Mouse (Mus musculus): ENCODE results near the gene Rsph1. TPM values are rescaled to one million over a fixed set of nuclear protein-coding genes. Genes with fewer than 3 reads are reported as not detected.

Gene Rsph1
- polyA plus RNA-seq, 1 experiment from 2014 or later = 8.6 TPM

DNA sequence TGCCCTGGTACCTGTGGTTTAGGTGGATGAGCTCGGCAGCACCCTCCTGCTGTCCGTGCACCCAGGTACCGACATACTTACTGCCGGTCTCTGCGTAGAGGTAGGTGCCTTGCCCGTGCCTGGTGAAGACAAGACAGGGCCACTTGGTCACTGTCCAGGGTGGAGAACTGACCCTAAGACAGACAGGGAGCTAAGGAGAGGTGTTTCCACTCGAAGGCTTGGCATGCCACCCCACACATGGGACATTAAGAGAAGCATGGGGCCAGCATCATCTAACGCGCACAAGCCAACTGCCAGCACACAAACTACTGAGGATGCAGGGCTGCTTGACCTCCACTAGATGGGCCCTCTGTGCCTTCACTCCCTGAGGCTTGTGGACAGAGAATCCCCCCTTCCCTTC is 11.4 kb downstream of the Rsph1 start:
- H3K36me3 ChIP-seq (ENCODE audit: control insufficient read depth, insufficient read depth, low read length) = no peaks in the 10 kb centered on the region
- no peak overlapping the region for H3K4me2 ChIP-seq (ENCODE audit: low read length)
- H3K9me3 ChIP-seq (replicated peaks; ENCODE audit: control insufficient read depth, low read length, poor library complexity, severe bottlenecking) = no peaks in the 10 kb centered on the region
- no peaks in the 10 kb centered on the region for H3K4me1 ChIP-seq (ENCODE audit: control insufficient read depth, insufficient read depth, low read length)
- no peak overlapping the region for H3K27ac ChIP-seq (ENCODE audit: low read length)
- H3K4me3 ChIP-seq (ENCODE audit: low read depth, low read length) = no peak overlapping the region
- ATAC-seq = no peak
- H3K9ac ChIP-seq (ENCODE audit: low read depth, low read length) = no peak overlapping the region
- H3K27me3 ChIP-seq (ENCODE audit: control insufficient read depth, insufficient read depth, low read depth, low read length) = no peaks in the 10 kb centered on the region
- WGBS = 93% methylated on average over 9 of the region's 9 CpGs

DNA sequence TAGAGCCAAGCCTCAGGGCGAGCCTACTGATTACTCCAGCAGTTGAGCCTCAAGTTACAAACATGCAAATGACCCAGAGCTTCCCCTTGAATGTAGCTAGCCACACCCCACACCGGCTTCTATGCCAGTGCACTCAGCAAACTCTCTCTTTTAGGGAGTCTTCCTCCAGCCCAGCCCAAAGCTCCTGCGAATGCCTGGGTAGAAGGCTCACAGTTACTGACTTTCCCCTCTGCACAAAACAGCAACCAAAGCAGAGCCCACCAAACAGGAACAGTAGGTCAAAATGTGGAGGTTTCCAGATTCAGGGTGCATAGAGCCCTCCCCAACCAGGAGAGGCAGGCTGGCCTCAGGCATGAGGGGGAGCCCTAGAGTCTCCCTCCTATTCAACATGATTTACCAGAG is 12.0 kb downstream of the Rsph1 start:
- 20% methylated on average over 3 of the region's 3 CpGs for WGBS
- Histone ChIP-seq H3K36me3 (ENCODE audit: control insufficient read depth, insufficient read depth, low read length) (no peaks in the 10 kb centered on the region), H3K4me3 (ENCODE audit: low read depth, low read length) (no peak overlapping the region), H3K27ac (ENCODE audit: low read length) (no peak overlapping the region), H3K9ac (ENCODE audit: low read depth, low read length) (no peak overlapping the region), H3K4me1 (ENCODE audit: control insufficient read depth, insufficient read depth, low read length) (no peaks in the 10 kb centered on the region), H3K27me3 (ENCODE audit: control insufficient read depth, insufficient read depth, low read depth, low read length) (no peaks in the 10 kb centered on the region), H3K9me3 (replicated peaks; ENCODE audit: control insufficient read depth, low read length, poor library complexity, severe bottlenecking) (no peaks in the 10 kb centered on the region), H3K4me2 (ENCODE audit: low read length) (no peak overlapping the region)
- no peak for ATAC-seq

DNA sequence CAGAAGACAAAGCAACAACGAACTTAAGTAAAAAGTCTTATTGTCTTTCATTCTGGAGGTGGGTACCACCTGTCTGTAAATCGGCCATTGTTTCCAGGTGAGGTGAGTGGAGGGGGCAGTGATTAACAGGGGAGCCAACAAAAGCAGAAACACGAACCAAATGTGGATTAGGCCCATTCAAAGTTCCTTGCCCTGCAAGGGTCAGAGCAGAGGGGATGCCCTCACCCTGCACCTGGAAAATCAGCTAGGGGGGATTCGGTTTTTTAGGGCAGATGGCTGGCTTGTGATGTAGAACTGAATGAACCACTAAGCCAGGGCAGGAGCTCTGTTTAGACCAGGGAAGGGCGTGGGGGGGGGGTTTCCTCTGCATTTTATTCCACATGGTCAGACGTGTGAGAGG is 12.8 kb downstream of the Rsph1 start:
- no peak overlapping the region for H3K9ac ChIP-seq (ENCODE audit: low read depth, low read length)
- 61% methylated on average over 6 of the region's 6 CpGs for WGBS
- H3K9me3 ChIP-seq (replicated peaks; ENCODE audit: control insufficient read depth, low read length, poor library complexity, severe bottlenecking) = no peaks in the 10 kb centered on the region
- H3K36me3 ChIP-seq (ENCODE audit: control insufficient read depth, insufficient read depth, low read length) = no peaks in the 10 kb centered on the region
- H3K4me1 ChIP-seq (ENCODE audit: control insufficient read depth, insufficient read depth, low read length) = no peaks in the 10 kb centered on the region
- ATAC-seq = no peak
- H3K27ac ChIP-seq (ENCODE audit: low read length) = no peak overlapping the region
- H3K27me3 ChIP-seq (ENCODE audit: control insufficient read depth, insufficient read depth, low read depth, low read length) = no peaks in the 10 kb centered on the region
- H3K4me2 ChIP-seq (ENCODE audit: low read length) = no peak overlapping the region
- no peak overlapping the region for H3K4me3 ChIP-seq (ENCODE audit: low read depth, low read length)

DNA sequence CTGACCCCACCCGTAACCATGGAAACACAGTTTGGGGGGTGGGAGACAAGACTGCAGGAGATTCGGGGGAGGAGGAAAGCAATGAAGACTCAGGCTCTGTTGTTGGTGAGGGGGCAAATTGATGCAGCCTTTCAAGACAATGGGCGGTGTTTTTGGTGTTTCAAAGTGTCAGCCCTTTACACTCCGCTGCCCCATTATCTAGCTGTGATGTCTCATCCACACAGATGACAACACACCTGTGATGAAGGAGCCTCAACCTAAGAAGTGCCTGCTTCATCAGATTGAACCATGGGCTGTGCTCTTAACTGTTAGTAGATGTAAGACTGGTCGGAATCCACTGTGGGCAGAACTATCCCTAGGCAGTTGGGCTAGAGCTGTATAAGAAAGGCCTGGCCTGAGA is 13.4 kb downstream of the Rsph1 start:
- no peaks in the 10 kb centered on the region for H3K4me1 ChIP-seq (ENCODE audit: control insufficient read depth, insufficient read depth, low read length)
- H3K9me3 ChIP-seq (replicated peaks; ENCODE audit: control insufficient read depth, low read length, poor library complexity, severe bottlenecking) = no peaks in the 10 kb centered on the region
- H3K27ac ChIP-seq (ENCODE audit: low read length) = no peak overlapping the region
- H3K36me3 ChIP-seq (ENCODE audit: control insufficient read depth, insufficient read depth, low read length) = no peaks in the 10 kb centered on the region
- ATAC-seq = no peak
- 87% methylated on average over 5 of the region's 5 CpGs for WGBS
- H3K27me3 ChIP-seq (ENCODE audit: control insufficient read depth, insufficient read depth, low read depth, low read length) = no peaks in the 10 kb centered on the region
- no peak overlapping the region for H3K4me3 ChIP-seq (ENCODE audit: low read depth, low read length)
- H3K9ac ChIP-seq (ENCODE audit: low read depth, low read length) = no peak overlapping the region
- H3K4me2 ChIP-seq (ENCODE audit: low read length) = no peak overlapping the region

DNA sequence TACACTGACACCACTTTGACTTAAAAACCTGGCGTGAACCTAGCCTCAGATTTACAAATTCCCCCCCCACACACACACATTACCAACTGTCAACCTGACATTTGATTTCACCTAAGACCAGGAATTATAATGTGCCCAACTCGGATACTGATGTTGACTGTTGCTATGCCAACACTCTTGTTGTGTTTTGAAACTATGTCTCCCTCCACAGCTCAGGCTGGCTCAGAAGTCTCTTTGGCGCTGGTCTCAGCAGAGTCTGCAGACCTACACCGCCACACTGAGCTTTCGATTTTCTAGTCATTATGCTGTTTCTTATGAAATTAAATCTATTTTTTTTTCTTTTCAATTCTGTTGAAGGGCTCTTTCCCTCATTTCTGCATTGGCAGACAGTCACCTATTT is 14.5 kb downstream of the Rsph1 start:
- Histone ChIP-seq H3K27me3 (ENCODE audit: control insufficient read depth, insufficient read depth, low read depth, low read length) (no peaks in the 10 kb centered on the region), H3K9ac (ENCODE audit: low read depth, low read length) (no peak overlapping the region), H3K36me3 (ENCODE audit: control insufficient read depth, insufficient read depth, low read length) (no peaks in the 10 kb centered on the region), H3K4me3 (ENCODE audit: low read depth, low read length) (no peak overlapping the region), H3K27ac (ENCODE audit: low read length) (no peak overlapping the region), H3K4me2 (ENCODE audit: low read length) (no peak overlapping the region), H3K4me1 (ENCODE audit: control insufficient read depth, insufficient read depth, low read length) (no peaks in the 10 kb centered on the region), H3K9me3 (replicated peaks; ENCODE audit: control insufficient read depth, low read length, poor library complexity, severe bottlenecking) (no peaks in the 10 kb centered on the region)
- no peak for ATAC-seq
- WGBS = 50% methylated on average over 5 of the region's 5 CpGs

DNA sequence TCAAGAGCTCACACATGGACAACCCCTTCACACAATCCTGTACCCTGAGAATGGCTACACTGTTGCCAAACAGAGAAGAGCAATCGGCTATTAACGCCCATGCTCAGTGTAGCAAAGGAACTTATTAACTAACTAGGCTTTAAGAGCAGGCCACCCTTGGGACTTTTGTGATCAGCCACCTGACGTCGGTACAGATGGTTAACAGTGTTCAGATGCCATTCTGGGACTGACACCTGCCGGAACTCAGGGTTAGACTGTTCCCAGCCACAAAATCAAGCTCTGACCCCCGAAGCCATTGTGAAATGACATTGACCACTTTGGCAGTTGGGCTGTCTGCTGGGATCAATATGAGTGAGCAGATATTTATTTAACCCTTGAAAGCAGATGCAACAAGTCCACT is 15.8 kb downstream of the Rsph1 start:
- no peak overlapping the region for H3K4me2 ChIP-seq (ENCODE audit: low read length)
- ATAC-seq = no peak

DNA sequence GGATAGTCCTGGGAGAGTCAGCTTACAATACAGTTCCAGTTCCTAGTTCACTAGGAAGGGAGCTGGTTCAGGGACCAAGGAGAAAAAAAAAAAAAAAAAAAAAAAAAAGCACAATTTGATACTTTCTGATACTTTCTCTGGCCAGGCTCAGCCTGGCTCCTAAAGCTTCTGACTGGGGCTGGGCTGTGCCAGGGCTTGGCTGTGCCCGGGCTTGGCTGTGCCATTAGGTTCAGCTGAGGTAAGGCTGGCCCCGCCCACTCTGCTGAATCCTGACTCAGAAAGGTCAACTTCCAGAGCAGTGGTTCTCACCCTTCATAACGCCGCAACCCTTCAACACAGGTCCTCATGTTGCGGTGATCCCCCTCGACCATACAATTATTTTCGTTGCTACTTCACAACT is 16.8 kb downstream of the Rsph1 start:
- Histone ChIP-seq H3K4me1 (ENCODE audit: control insufficient read depth, insufficient read depth, low read length) (no peaks in the 10 kb centered on the region), H3K27me3 (ENCODE audit: control insufficient read depth, insufficient read depth, low read depth, low read length) (no peaks in the 10 kb centered on the region), H3K9me3 (replicated peaks; ENCODE audit: control insufficient read depth, low read length, poor library complexity, severe bottlenecking) (no peaks in the 10 kb centered on the region), H3K36me3 (ENCODE audit: control insufficient read depth, insufficient read depth, low read length) (no peaks in the 10 kb centered on the region), H3K9ac (ENCODE audit: low read depth, low read length) (no peak overlapping the region), H3K4me2 (ENCODE audit: low read length) (no peak overlapping the region), H3K4me3 (ENCODE audit: low read depth, low read length) (no peak overlapping the region), H3K27ac (ENCODE audit: low read length) (no peak overlapping the region)
- ATAC-seq = no peak
- 93% methylated on average over 7 of the region's 7 CpGs for WGBS

More for the DNA sequence above, 15.8 kb downstream of the Rsph1 start:
- H3K4me1 ChIP-seq (ENCODE audit: control insufficient read depth, insufficient read depth, low read length) = no peaks in the 10 kb centered on the region
- H3K27me3 ChIP-seq (ENCODE audit: control insufficient read depth, insufficient read depth, low read depth, low read length) = no peaks in the 10 kb centered on the region
- no peak overlapping the region for H3K9ac ChIP-seq (ENCODE audit: low read depth, low read length)
- no peak overlapping the region for H3K4me3 ChIP-seq (ENCODE audit: low read depth, low read length)
- H3K27ac ChIP-seq (ENCODE audit: low read length) = no peak overlapping the region
- no peaks in the 10 kb centered on the region for H3K36me3 ChIP-seq (ENCODE audit: control insufficient read depth, insufficient read depth, low read length)
- no peaks in the 10 kb centered on the region for H3K9me3 ChIP-seq (replicated peaks; ENCODE audit: control insufficient read depth, low read length, poor library complexity, severe bottlenecking)
- WGBS = 89% methylated on average over 6 of the region's 6 CpGs

DNA sequence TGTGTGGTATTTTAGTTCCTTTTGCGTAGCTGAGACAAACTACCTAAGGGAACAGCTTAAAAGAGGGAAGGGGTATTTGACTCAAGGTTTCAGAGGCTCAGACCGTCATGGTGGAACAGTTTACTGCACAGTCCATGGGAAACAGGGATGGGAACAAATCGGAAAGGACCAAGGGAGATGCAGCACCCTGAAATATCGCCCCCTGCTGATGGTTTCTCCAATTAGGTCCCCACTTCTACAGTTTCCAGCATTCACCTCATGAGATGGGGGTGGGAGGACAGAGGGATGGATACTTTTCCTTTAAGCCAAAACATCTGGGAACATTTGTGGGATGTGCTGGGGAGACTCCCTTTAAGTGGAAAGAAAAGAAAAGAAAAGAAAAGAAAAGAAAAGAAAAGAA is 17.4 kb downstream of the Rsph1 start:
- no peak for ATAC-seq
- Histone ChIP-seq H3K36me3 (ENCODE audit: control insufficient read depth, insufficient read depth, low read length) (no peaks in the 10 kb centered on the region), H3K9me3 (replicated peaks; ENCODE audit: control insufficient read depth, low read length, poor library complexity, severe bottlenecking) (no peaks in the 10 kb centered on the region), H3K4me1 (ENCODE audit: control insufficient read depth, insufficient read depth, low read length) (no peaks in the 10 kb centered on the region), H3K4me2 (ENCODE audit: low read length) (no peak overlapping the region), H3K27me3 (ENCODE audit: control insufficient read depth, insufficient read depth, low read depth, low read length) (no peaks in the 10 kb centered on the region), H3K9ac (ENCODE audit: low read depth, low read length) (no peak overlapping the region), H3K27ac (ENCODE audit: low read length) (no peak overlapping the region), H3K4me3 (ENCODE audit: low read depth, low read length) (no peak overlapping the region)
- WGBS = 73% methylated on average over 4 of the region's 4 CpGs

DNA sequence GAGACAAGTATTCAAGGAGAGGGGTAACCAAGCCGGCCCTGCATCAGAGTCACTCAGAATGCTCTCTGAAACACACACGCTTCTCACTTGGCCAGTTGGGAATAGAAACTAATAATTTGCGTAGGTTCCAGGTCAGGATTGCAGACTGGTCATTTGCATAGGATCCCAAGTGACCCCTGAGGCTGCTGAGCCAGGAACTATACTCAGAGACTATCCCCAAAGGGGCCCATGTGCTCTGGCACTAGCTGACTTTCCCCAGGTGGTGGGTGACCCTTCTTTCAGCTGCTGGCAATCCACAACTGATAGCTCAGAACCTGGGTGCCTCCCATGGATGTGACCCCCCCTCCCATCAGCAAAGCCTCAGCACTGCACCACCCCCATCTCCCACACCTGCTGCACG is 18.0 kb downstream of the Rsph1 start:
- H3K4me1 ChIP-seq (ENCODE audit: control insufficient read depth, insufficient read depth, low read length) = no peaks in the 10 kb centered on the region
- no peak for ATAC-seq
- WGBS = 78% methylated on average over 4 of the region's 4 CpGs
- H3K4me3 ChIP-seq (ENCODE audit: low read depth, low read length) = no peak overlapping the region
- no peaks in the 10 kb centered on the region for H3K36me3 ChIP-seq (ENCODE audit: control insufficient read depth, insufficient read depth, low read length)
- H3K27me3 ChIP-seq (ENCODE audit: control insufficient read depth, insufficient read depth, low read depth, low read length) = no peaks in the 10 kb centered on the region
- no peaks in the 10 kb centered on the region for H3K9me3 ChIP-seq (replicated peaks; ENCODE audit: control insufficient read depth, low read length, poor library complexity, severe bottlenecking)
- no peak overlapping the region for H3K9ac ChIP-seq (ENCODE audit: low read depth, low read length)
- H3K27ac ChIP-seq (ENCODE audit: low read length) = no peak overlapping the region
- H3K4me2 ChIP-seq (ENCODE audit: low read length) = no peak overlapping the region
